Mouse (Mus musculus) MN1 (cell line): Measurements from ENCODE around the gene 5330417C22Rik.
A peak's percentile ranks its signal among the peaks of the same experiment; 100 is the strongest.

ENCODE experiments used
- DNase-seq: peaks from one replicate; pipeline ENCODE4 v3.0.0-alpha.2; 2016; ENCODE audit warnings: low spot score

5330417C22Rik gene

DNA sequence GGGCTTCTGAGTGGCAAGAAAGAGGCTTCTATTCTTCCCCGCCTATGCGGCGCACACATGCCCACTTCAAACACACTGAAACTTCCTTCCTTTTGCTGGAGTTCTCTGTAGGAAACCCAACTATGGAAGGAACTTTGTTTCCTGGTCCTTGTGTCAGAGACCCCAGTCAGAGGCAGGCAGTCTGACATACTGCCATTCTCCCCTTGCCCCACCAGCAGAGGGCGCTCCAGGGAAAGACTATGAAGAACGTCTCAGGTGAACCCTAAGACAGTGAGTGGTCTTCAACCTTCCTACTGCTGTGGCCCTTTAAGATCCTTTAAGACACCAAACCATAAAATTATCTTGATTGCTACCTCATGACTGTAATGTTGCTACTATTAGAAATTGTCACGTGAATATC, 69.9 kb downstream of the 5330417C22Rik start:
- DNase-seq, result peak; percentile 36

DNA sequence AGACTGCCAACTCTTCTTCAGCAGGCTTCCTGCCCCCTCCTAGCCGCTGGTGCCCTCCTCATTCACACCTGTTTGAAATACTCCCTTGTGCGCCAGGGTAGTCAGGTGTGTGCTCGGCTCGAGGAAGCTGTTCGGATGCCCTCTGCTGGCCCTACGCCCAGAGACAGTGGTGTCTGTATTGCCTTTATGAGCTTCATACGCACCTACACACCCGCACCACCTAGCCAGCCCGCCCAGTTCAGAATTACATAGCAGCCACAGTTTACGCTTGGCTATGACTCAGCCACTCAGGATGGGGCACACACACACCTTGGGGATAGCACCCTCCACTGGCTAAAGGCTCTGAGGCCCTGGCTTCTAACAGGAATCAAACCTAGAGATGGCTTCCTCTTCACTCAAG, 77.5 kb downstream of the 5330417C22Rik start:
- peak; percentile 70 for DNase-seq

DNA sequence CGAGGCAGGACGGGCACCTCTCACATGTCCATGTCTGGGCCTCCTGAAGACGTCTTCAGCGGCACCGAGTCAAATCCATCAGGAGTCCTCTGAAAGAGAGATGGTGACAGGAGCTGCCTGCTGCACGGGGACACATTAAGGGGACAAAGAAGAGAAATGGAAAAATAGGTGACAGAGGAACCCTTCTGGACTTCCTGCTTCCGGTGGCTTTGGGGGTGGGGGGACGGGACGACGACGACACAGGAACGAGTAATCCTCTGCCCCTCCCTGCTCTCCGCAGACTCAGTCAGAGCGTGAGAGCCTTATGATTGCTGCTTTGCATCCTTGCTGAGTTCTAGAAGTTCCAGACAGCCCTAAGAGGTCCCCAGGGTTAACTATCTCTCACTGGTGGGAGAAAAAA, 78.0 kb downstream of the 5330417C22Rik start:
- DNase-seq, result peak; percentile 39

DNA sequence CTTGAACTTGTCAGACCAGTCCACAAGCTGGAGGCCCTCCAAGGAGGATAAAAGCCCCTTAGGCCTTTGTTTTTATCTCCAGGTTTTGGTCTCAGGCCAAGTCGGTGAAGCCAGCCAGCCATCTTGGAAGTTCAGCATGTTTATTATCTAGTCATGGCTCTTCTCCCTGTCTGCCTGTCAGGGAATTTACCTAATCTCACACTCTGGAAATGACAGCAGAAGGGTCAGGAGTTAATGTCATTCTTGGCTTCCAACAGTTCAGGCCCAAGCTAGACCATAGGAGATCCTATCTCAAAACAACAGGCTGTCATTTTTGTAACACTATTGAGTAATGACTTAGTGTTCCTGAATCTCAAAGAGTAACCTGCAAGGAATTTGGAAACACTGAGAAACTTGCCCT, 82.2 kb downstream of the 5330417C22Rik start:
- no peak for DNase-seq

DNA sequence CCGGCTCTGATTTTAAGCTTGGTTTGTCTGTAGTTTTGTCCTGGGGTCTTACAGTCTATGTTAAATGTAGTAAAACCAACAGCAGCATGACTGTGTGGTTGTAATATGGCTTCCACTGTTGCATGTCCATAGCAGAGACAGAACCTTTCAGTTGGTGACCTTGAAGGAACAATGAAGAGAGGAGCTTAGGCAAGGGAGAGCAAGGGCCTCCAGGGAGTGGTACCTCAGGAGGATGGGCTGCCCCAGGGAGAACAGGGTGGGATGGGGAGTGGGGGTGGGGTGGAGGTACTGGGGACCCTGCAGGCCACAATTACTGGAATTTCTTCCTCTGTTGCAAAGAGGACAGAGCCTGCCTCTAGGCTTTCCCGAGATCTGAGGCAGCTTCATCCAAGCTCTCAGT, 84.4 kb downstream of the 5330417C22Rik start:
- DNase-seq, result no peak

DNA sequence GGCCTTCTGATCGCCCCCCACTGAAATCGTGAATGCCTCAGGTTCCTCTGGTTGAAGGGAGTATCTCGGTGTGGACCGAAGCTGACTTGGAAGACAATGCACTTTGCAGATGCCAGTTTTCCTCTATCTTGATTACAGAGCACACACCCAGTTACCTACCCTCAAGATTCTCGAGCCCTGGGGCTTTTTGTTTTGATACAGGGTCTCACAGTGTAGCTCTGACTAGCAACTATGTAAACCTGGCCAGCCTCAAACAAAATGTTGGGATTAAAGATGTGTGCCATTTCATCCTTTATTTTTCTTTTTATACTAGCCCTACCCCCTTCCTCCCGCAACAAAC, 91.0 kb downstream of the 5330417C22Rik start:
- no peak for DNase-seq

DNA sequence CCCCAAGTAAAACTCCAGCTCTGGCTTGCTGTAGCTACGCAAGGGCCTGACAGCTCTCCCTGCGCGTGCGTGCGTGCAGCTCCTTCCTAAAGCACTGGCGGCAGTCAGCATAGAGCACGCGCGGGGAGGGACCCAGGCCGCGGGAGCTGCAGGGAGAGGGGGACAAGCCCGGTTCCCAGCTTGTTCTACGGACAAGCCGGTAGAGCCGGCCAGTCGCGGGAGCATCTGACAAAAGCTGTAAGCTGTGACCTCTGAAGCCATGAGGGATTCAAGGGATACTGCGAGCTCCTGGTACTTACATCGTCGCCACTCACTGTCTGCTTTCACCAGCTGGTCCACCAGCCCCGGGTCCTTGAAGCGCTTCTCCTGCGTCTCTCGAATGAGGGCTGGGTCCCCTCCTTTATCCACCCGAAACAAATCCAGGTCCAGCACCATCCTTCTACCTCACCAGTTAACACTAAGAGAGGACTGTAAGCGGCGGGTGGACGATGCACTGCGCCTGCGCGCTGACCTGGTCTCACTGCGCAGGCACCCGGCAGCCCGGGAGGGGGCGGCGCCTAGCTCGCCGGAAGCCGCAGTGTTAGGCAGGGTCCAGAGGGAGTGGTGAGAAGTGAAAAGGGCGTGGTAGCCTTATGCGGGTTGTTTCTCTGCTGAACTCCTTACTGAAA, 91.5 kb downstream of the 5330417C22Rik start, which contains the start of gene Sars:
Gene Sars (minus strand): TSS at position 512 of the 668 bp plus-strand sequence.
- peak; percentile 94 for DNase-seq

DNA sequence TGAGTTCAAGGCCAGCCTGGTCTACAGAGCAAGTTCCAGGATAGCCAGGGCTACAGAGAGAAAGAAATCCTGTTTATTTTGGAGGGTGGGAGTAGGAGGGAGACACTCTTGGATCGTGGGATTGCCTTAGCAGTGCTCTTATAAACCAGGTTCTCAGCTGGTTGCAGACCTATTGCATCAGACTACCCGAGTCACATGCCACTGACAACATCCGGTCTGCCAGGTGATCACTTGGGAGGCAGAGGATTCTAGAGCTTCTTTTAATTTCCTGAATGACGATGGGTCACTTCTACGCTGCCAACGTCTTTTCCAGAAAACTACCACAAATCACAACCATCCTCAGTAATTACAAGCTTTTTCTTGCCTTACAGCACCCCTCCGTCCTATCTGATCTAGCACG, 92.3 kb downstream of the 5330417C22Rik start:
- peak; percentile 88 for DNase-seq

DNA sequence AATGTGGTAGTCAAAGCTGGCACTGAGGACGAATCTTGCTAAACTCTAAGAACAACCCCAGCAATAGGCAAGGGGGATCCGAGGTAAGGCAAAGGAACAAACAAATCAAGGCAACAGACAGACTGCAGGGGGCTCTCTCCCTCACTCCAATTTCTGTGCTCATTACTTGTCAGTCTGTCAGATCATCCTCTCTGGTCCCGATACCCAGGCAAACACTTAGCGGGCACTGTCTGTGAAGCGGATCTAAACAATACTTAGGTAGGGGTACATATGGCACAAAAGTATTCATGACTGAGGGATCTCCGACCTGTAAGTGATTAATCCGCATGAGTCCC, 100.0 kb downstream of the 5330417C22Rik start:
- no peak for DNase-seq

DNA sequence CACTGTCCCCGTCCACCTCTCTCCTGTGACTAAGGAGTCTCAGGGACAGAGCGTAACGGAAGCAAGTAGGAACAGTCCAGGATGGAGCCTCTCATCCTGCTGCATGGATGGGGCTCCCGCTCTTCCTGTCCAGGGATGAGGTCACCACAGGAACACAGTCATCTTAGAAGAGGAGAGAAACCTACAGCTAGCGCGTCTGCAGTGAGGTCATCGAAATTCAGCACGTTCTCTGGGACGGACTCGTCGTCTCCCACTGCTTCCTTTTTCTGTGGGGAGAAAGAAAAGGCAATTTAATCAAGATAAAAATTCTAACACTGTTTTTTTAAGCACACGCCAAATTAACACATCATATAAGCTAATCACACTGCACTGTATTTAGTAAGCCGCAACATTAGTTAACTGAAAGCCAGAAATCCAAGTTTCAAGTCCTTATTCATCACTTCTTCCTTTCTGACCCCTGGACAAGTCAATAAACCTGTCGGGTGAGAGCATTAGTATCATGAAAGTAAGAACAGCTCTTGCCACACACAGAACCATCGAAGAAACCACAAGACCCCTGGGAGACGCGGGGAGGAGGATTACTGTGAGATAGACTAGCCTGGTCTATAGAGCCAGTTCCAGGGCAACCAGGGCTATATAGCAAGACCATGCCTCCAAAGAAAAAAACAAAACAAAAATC, 100.5 kb downstream of the 5330417C22Rik start:
- DNase-seq, result peak; percentile 47

DNA sequence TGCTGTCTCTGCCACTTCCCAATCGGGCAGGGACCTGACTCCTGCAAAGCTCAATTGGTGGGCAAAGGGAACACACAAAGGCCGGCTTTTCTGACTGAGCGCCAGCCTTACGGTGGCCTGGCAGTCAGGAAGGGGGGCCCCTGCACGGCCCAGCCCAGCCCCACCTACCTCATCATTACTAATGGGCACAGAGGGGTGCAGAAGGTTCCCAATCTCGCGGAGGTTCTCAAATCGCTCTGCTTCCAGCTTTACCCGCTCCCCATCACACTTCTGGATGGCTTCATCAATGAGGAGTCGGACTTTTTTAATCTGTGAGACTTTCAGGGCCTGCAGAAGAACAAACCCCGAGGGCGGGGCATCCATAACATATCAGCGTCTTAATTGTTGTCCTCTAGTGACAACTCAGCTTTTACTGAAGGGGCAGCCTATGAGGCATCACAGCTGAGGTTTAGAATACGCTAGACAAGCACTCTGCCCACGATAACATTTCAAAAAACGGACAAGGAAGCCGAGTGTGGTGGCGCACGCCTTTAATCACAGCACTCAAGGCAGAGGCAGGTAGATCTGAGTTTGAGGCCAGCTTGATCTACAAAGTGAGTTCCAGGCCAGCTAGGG, 102.3 kb downstream of the 5330417C22Rik start:
- no peak for DNase-seq

DNA sequence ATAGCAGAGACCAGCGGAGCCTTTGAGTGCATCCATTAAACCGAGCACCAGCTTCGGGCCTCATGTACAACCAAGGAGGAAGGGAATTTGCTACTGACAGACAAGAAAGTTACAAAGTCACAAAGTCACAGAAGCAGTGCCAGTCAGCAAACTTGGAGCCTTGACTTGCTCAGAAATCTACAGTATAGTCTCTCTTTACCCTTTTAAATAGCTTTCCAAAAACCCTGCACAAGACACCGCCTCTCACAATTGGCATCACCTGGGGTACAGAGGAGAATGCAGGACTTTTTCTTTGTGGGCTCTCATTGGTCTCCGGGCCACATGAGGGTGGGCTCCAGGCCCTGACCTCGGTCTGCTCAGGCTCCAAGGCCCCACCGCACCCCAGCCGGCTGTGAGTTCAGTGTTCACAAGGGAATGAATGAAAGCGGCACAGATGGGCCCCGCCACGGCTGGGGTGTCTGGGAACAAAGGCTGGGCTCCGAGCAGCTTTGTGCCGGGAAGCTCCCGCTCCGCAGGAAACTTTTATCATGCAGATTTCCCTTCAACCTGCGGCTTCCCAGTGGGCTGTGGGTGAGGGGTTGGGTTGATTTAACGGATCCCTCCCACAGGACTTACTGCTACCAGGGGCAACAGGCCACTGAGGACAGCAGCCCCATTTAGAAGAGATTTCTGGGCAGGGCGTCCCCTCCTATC, 103.0 kb downstream of the 5330417C22Rik start:
- no peak for DNase-seq

DNA sequence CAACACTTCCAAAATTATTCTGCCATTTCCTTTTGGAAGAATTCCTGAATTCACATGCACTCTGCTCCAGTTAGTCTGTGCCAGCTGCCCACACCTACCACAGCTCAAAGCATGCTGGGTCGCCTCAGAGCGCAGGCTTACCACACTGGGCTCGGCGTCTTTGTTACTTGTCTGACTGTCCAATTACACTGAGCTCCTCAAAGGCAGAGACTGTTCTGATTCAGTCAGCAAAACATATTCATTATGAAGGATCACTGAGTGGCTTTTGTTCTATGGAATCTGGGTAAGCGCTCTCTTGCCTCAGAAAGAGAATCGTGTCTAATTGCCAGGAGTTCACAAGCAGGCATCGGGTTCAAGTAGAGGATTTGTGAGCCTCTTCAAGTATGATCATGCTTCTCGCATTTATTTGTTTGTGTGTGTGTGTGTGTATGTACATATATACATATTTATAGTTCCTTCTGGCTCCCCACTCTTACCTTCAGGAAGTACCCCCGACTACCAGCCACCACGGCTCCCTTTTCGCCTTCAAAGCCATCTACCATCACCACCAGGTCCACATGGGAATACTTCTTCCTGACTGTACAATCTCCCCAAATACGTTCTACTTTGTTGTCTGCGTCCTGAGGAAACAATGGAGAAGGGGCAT, 103.7 kb downstream of the 5330417C22Rik start:
- DNase-seq, result no peak

DNA sequence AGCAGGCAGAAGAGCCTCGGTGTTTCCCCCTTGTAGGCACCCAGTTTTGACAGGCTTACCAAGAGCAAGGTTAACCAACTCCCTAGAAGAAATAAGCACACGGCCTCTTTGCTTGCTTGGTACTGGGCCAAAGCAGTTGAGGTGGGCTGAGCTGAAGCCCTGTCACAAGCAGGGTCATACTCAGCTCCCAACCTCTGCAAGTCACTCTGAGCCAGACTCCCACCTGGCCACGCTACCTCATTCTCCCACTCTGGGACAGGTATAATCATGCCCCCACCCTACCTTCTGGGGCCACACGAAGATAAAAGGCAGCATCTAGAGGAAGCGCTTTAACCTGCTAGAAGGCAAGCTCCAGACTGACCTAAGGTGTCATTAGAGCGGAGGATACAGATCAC, 110.7 kb downstream of the 5330417C22Rik start:
- no peak for DNase-seq

DNA sequence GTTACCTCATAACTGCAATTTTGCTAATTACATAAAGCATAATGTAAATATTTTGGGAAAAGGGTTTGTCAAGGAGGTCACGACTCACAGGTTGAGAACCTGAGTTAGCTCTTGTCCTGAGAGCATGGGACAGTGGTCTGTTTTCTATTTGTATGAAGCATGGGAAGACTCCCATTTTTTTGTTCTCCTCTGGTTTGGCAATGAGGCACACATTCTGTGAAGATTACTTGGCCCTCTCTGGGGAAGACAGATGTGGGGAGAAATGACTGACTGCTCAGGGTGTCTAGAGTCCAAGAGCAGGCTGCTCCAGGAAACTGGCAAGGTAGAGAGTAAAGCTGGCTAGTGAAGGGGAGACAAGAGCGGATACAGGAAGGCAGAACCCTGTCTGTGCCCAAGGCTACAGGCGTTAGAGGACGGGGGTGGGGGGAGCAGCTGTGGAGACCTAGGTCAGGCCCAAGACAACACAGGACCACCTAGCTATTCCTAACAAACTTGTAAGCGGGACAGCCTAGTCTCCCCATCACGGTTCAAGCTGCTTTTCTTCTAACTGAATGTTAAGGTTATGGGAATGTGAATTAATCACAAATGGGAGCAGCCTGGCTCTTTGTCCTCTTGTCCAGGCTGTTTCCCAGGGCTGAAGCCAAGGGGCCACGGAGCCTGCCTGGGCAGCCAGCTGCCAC, 111.3 kb downstream of the 5330417C22Rik start:
- no peak for DNase-seq

DNA sequence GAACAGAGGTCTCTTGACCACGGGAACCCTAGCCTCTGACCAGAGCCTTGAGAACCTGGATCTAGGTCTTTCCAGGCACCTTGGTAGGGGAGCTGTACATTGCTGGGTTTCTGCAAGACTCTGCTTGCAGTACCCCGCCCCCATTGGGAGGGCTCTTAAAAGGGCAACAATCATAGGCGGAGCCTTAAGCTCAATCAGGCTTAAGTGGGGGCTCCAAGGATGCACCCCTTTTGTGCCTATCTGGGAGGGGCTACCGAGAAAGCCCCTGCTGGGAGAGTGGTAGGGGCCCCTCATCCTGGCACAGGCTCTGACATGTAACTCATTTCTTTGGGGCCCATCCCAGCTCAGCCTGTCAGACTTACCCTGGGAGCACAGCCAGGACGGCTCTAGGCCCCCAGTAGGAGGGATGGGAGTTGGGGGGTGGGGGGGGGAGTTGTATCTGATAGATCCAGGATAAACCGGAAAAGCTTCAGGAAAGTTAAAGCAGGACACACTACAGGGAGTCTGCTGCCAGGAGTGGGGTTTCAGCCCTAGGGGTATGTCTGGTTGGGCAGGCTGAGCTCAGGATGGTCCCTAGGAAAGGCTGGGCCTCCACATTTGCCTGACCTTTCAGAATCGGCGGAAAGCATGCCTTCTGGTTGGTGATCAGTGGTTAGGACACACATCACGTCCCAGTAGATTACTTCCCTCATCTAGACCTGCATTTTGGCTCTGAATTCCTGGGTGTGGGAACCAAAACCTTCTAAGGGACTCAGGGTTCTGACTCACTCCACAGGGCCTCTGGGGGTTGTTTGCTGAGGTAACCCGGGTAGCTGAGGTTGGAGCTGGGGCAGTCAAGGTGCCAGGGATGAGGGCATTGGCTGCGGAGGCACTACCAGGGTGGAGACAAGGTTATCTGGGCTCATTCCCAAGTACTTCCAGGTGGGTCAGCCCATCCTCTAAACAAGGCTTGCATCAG, 112.2 kb downstream of the 5330417C22Rik start:
- DNase-seq, result peak; percentile 55

DNA sequence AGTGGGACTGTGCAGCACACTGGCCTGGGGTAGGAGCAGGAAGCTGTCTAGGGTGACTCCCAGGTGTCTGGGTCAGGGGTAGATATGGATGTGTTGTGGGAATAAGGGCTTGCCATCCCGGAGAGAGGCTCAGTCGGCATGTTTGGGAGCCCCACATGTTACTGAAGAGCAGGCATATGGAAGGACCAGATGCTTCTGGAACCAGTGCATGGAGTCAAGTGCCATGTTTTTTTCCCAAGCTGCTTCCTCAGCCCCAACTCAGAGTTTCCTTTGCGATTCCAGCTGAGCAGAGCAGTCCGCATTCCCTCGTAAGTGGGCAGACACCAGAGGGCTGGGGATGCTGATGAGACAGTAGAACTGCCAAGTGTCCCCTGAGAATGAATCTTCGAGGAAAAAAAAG, 113.3 kb downstream of the 5330417C22Rik start:
- DNase-seq, result peak; percentile 20

DNA sequence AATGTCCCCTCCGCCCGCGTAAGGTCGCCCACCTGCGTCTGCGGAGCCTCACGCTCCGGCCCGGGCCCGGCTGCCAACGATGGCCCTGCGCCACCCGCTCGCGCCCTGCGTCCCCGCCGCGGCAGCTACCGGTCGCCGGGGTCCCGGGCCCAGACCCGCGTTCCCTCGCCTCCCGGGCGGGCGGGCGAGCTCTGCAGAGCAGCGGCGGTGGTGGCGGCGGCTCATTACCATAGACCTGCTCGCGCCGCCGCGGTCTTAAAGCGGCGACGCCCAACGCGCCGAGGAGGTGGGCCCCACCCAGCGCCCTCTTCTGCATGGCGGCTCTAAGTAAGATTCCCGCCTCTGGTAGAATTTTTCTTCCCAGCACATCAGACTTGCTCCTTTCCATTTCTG, 120.5 kb downstream of the 5330417C22Rik start:
- peak; percentile 82 for DNase-seq

DNA sequence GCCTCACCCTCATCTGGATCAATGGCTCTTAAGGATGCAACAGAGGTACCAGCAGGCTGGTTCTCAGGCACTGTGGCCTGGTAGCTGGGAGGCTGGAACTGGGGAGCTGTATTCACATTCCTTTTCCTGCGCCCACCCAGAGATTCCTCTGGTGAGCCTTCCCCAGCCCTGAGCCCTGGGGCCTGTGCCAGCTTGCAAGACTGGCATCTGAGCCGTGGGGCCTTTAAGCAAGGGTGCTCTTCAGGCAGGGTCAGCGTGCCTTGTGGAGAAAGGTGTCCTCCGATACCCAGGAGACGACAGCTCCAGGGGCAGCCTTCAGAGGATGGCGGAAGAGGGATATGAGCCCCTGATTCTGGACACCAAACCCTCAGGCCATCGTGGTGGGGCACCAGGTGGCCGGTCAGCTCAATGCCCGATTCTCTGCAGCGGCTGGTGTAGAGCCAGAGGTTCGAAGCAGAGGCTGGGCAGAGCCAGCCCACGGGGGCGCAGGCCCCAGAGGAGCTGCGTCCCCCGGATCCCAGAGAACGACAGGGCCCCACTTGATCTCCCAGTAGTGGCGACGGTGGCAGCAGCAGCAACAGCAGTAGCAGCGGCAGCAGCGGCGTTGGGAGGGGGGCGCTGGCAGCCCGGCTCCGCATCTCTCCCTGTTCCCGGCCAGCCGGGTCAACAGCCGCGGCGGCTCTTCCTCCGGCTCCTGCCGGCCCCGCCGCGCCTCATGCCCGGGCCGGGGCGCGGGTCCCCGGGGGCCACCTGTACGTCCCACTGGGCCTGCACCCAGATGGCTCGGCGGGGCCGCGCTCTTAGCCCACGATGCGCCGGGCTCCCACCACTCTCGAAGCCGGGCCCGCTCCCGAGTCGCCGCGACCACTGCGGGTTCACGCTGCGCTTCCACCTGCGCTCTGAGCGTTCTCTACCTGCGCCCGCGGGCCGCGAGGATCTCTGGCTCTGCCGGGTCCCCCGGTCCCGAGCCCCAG, 121.2 kb downstream of the 5330417C22Rik start, which contains the start of gene Celsr2:
Gene Celsr2 (minus strand): TSS at position 696 of the 974 bp plus-strand sequence.
- DNase-seq, result peak; percentile 41
